Mouse (Mus musculus) liver, embryonic 15.5 days (tissue): ENCODE measurements at regions not wholly inside any gene's neighbourhood (a gene's known extent, or its start where the extent isn't known, plus 50 kb on each side); places are given as distances from the start of the nearest gene placed in this dataset.

ENCODE experiments used
- ATAC-seq: fragments of 200-750 bp; cut with Nextera tagmentation; 2 replicates; pipeline ENCODE4 v1.8.0; 2017; ENCODE audit warnings: moderate number of reproducible peaks, mild to moderate bottlenecking, moderate library complexity; ENCODE audit not compliant: insufficient read depth
- H3K27ac ChIP-seq: fragments of 300-500 bp; sonication (generic); replicated peaks from 2 replicates; pipeline ENCODE4 v1.5.1; 2015; ENCODE audit warnings: mild to moderate bottlenecking, inconsistent platforms
- H3K27me3 ChIP-seq: fragments of 300-500 bp; sonication (generic); 2 replicates; pipeline ENCODE4 v1.6.1; 2015; ENCODE audit warnings: mild to moderate bottlenecking, inconsistent platforms
- H3K36me3 ChIP-seq: fragments of 300-500 bp; sonication (generic); replicated peaks from 2 replicates; pipeline ENCODE4 v1.6.1; 2015; ENCODE audit warnings: moderate library complexity, mild to moderate bottlenecking, inconsistent platforms
- H3K4me1 ChIP-seq: fragments of 300-500 bp; sonication (generic); replicated peaks from 2 replicates; pipeline ENCODE4 v1.6.1; 2015; ENCODE audit warnings: inconsistent platforms
- H3K4me2 ChIP-seq: fragments of 300-500 bp; sonication (generic); 2 replicates; pipeline ENCODE4 v1.6.1; 2015; ENCODE audit warnings: moderate library complexity, mild to moderate bottlenecking, inconsistent platforms
- H3K4me3 ChIP-seq: fragments of 300-500 bp; sonication (generic); replicated peaks from 2 replicates; pipeline ENCODE4 v1.5.1; 2015; ENCODE audit warnings: mild to moderate bottlenecking, inconsistent platforms
- H3K9ac ChIP-seq: fragments of 300-500 bp; sonication (generic); 2 replicates; pipeline ENCODE4 v1.6.1; 2015; ENCODE audit warnings: moderate library complexity, mild to moderate bottlenecking, inconsistent platforms
- H3K9me3 ChIP-seq: fragments of 300-500 bp; sonication (generic); replicated peaks from 2 replicates; pipeline ENCODE4 v1.6.1; 2016; ENCODE audit warnings: inconsistent platforms
- WGBS: fragments of 180-500 bp; shearing (Covaris S2); methylation state at CpG from one replicate; pipeline ENCODE4 v1.1.7; 2015; ENCODE audit warnings: mixed read lengths; ENCODE audit not compliant: insufficient replicate concordance; 5-methylcytosine and 5-hydroxymethylcytosine counted together

DNA sequence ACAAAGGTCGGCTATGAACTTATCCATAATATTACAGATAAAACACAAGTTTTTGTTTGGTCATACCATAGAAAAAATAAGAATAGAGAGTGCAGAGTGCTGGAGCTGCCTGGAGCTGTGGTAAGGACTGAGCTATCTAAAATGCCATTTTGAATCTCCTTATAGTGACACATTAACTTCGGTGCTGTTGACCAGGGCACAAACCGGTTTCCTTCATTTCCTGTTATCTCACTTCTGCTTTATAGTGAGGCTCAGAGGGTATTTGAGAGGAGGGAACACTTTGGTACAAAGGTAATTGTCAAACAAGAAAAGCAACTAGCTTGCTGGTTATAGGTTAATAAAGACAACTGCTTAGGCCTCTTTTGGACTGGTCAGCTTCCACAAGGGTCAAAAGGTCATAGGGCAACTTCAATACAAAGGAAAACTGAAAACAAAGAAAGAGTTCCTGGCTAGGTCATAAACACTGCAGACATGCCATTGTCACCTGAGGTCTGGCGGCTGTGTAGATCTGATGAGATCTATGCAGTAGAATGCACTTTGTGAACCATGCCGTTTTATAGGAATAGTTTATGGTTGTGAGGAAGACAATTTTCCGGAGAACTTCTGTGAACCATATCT lies 132.2 kb upstream of the Bmp2 start:
- Histone ChIP-seq H3K4me2 (no peak overlapping the region), H3K27ac (no peak overlapping the region), H3K9ac (no peak overlapping the region), H3K4me1 (peaks cover under 1% of the 10 kb centered on the region; the same call in 1 of the 2 replicates), H3K4me3 (no peak overlapping the region), H3K36me3 (no peaks in the 10 kb centered on the region), H3K9me3 (no peaks in the 10 kb centered on the region), H3K27me3 (no peaks in the 10 kb centered on the region)
- 40% methylated on average over 6 of the region's 6 CpGs for WGBS
- peak; percentile 38; the same call in 1 of the 2 replicates for ATAC-seq

DNA sequence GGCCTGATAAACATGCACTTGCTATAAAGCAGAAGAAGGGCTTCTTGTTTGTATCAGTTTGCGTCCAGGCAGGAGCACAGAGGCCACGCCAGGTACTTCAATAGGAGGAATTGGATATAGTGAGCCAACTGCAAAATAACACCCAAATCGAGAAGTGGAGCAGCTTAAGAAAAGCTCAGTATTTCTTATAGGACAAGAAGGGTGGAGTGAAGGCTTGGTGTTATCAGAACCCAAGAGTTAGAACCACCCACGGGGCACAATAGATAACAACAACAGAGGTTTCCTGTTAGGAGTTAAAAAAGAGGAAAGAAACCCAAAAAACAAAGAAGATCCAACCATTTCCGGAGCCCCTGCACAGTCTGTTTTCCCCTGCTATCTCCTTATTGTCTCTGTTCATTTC lies 126.4 kb upstream of the Bmp2 start:
- H3K27ac ChIP-seq: no peak overlapping the region
- H3K4me1 ChIP-seq: peaks cover 55% of the 10 kb centered on the region
- ATAC-seq: no peak

GRCm38 (mm10) chr2:133427039-133427438 lies 124.9 kb upstream of the Bmp2 start:
- Histone ChIP-seq H3K9ac (no peak overlapping the region), H3K4me2 (no peak overlapping the region), H3K36me3 (no peaks in the 10 kb centered on the region), H3K4me1 (peaks cover 65% of the 10 kb centered on the region), H3K27ac (peak overlapping the region; percentile 4; the same call in 1 of the 2 replicates), H3K4me3 (no peak overlapping the region), H3K27me3 (no peaks in the 10 kb centered on the region), H3K9me3 (no peaks in the 10 kb centered on the region)
- WGBS: 17% methylated on average over 1 of the region's 1 CpGs
- ATAC-seq: no peak

More for the DNA sequence above, 126.4 kb upstream of the Bmp2 start:
- 16% methylated on average over 5 of the region's 5 CpGs for WGBS
- no peaks in the 10 kb centered on the region for H3K9me3 ChIP-seq
- no peak overlapping the region for H3K4me3 ChIP-seq
- no peak overlapping the region for H3K9ac ChIP-seq
- no peaks in the 10 kb centered on the region for H3K27me3 ChIP-seq
- no peaks in the 10 kb centered on the region for H3K36me3 ChIP-seq
- peak overlapping the region; percentile 16; the same call in 1 of the 2 replicates for H3K4me2 ChIP-seq

DNA sequence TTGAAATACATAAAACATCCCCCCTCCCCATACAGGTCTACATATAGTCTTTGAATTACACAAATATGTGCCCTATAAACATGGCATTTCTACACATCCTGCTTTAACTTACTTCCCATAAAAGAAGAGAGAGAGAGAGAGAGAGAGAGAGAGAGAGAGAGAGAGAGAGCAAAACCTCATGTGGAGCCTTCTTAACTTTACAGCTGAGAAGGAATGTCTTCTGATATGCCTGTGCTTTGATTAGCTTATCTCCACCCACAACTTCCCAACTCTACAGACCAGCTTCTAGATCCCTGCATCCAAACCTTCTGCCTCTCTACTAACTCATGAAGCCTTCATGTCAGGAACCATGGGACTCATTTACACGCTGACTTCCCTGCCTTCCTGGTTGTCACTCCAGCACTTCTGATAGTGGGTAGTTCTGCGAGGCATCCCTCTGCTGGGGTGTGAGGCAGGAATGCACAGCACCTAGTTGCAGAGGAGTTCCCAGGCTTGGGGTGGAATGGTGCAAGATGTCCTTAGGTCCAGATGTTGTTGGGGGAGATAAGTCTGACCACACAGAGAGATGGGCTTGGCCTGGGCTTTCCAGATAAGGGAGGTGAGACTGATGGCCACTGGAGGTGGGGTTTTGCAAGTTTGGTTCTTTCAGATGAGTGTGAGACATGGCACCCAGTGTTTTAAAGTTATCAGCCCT lies 122.4 kb upstream of the Bmp2 start:
- H3K27ac ChIP-seq: peak overlapping the region; percentile 72
- no peaks in the 10 kb centered on the region for H3K9me3 ChIP-seq
- peak; percentile 82 for ATAC-seq
- no peak overlapping the region for H3K9ac ChIP-seq
- WGBS: 12% methylated on average over 2 of the region's 2 CpGs
- peaks cover 76% of the 10 kb centered on the region for H3K4me1 ChIP-seq
- no peak overlapping the region for H3K4me3 ChIP-seq
- peak overlapping the region; percentile 38 for H3K4me2 ChIP-seq
- H3K27me3 ChIP-seq: no peaks in the 10 kb centered on the region
- no peaks in the 10 kb centered on the region for H3K36me3 ChIP-seq

DNA sequence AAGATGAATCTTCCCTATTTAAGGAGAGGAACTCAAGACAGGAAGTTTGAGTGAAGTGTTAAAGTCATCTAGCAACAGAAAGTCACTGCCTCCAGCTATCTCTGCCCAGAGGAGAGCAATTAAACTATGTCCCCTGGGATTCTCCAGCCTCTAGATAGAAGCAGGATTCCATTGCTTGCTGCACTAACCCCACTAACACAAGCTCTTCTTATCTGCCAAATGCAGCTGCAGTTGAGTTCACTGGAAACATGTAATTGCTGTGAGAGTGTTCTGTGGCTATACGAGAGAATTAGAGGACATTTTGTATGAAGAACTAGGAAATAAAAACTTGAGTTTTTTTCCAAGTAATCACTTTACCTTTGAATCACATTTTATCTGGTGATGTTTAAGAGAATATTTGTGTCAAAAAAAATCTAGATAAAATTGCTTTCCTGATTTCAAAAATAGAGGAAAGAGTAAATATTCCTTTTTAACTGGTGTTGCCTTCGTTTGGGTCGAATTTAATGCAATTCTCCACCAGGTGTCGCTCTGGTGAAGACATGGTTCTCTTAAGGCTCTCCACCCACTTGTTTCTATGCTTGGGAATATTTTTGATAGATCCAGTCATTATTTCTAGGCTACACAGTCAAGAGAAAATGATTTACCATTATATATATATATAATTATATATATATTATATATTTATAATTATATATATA lies 121.1 kb upstream of the Bmp2 start:
- no peak overlapping the region for H3K9ac ChIP-seq
- H3K36me3 ChIP-seq: no peaks in the 10 kb centered on the region
- H3K9me3 ChIP-seq: no peaks in the 10 kb centered on the region
- H3K27ac ChIP-seq: peak overlapping the region; percentile 72
- no peak overlapping the region for H3K4me3 ChIP-seq
- peak; percentile 45 for ATAC-seq
- H3K4me1 ChIP-seq: peaks cover 64% of the 10 kb centered on the region
- WGBS: 18% methylated on average over 4 of the region's 4 CpGs
- H3K27me3 ChIP-seq: no peaks in the 10 kb centered on the region
- H3K4me2 ChIP-seq: peak overlapping the region; percentile 19

- WGBS: 59% methylated on average over 10 of the region's 10 CpGs
- ATAC-seq: no peak
- no peaks in the 10 kb centered on the region for H3K9me3 ChIP-seq
Observed at GRCm38 (mm10) chr2:133432141-133432813, 119.7 kb upstream of the Bmp2 start.

DNA sequence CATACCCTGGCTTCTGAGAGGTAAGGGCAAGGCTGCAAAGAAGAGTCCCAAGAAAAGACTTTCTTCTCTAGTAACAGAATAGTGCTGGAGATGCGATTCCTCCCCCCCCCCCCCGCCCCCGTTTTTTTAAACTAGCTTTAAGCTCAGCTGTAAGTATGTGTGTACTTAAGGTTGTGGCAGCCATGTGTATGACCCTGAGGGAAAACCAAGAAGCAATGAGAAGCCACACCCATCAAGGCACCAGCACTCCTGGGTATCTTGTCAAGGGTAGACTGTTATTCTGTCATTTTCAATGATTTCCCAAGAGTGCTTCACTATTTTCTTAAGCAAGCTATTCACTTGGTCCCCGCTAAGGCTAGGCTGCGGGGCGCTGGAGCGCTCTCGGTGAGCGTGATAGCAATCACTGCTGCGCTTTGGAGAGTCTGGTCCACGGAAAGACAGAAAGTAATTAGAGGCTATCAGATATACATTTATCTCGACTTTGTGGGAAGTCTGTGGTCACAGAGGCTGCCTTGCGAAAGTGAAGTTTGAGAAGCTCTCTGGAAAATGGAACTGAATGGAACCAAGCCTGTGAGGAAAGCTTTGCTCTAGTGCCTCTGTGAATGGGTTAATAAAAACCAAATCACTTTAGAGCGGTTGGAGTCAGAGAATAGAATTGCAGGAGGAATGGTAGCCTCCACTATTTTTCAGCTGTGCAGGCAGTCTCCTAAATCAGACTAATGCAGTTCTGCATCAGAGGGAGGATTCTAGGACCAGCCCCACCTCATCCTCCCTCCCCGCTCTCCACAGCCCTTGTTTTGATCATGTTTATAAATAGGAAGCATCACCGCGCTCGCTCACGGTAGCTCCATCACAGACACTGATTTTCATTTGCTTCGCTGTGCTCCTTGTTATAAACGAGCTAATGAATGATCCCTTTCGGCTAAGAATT lies 114.8 kb upstream of the Bmp2 start:
- Histone ChIP-seq H3K4me2 (no peak overlapping the region), H3K9me3 (no peaks in the 10 kb centered on the region), H3K36me3 (no peaks in the 10 kb centered on the region), H3K4me1 (peaks cover 9% of the 10 kb centered on the region; the same call in 1 of the 2 replicates), H3K4me3 (no peak overlapping the region), H3K9ac (no peak overlapping the region), H3K27ac (no peak overlapping the region), H3K27me3 (no peaks in the 10 kb centered on the region; the same call in 1 of the 2 replicates)
- 49% methylated on average over 22 of the region's 22 CpGs for WGBS
- ATAC-seq: no peak

More at GRCm38 (mm10) chr2:133432141-133432813, 119.7 kb upstream of the Bmp2 start:
- H3K4me1 ChIP-seq: peaks cover 52% of the 10 kb centered on the region
- no peak overlapping the region for H3K4me3 ChIP-seq
- no peaks in the 10 kb centered on the region for H3K27me3 ChIP-seq
- H3K9ac ChIP-seq: no peak overlapping the region
- H3K36me3 ChIP-seq: no peaks in the 10 kb centered on the region
- no peak overlapping the region for H3K27ac ChIP-seq
- no peak overlapping the region for H3K4me2 ChIP-seq

- Histone ChIP-seq H3K9me3 (no peaks in the 10 kb centered on the region), H3K4me1 (0 out of 2 replicates have a peak, but pooled peaks cover under 1% of the 10 kb centered on the region), H3K36me3 (no peaks in the 10 kb centered on the region), H3K4me2 (no peak overlapping the region), H3K4me3 (no peak overlapping the region), H3K9ac (no peak overlapping the region), H3K27ac (no peak overlapping the region), H3K27me3 (no peaks in the 10 kb centered on the region; the same call in 1 of the 2 replicates)
- 41% methylated on average over 4 of the region's 4 CpGs for WGBS
- no peak for ATAC-seq
Observed at GRCm38 (mm10) chr2:133438018-133438417, 113.9 kb upstream of the Bmp2 start.

- Histone ChIP-seq H3K9me3 (no peaks in the 10 kb centered on the region), H3K27ac (no peak overlapping the region), H3K4me1 (no peaks in the 10 kb centered on the region), H3K9ac (no peak overlapping the region), H3K36me3 (no peaks in the 10 kb centered on the region), H3K27me3 (no peaks in the 10 kb centered on the region; the same call in 1 of the 2 replicates), H3K4me2 (no peak overlapping the region), H3K4me3 (no peak overlapping the region)
- WGBS: 64% methylated on average over 4 of the region's 4 CpGs
- ATAC-seq: no peak
Observed at GRCm38 (mm10) chr2:133443024-133443423, 108.9 kb upstream of the Bmp2 start.

DNA sequence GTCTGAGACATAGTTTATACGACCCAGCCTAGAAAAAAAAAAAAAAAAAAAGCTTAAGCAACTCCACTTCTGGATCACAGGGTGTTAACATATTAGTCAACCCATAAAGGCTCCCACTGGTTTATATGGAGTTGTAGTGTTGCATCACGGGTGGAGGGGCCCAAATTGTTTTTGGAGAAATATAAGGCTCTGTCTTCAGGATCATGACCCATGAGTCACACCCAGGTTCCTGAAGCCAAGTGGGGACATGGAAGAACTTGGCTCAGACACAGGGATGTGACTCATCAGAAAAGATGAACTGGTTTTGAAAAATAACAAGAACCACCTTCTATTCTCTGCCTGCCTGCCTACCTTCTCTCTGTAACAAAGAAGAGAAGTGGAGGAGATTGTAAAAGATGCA lies 108.5 kb upstream of the Bmp2 start:
- Histone ChIP-seq H3K4me1 (no peaks in the 10 kb centered on the region), H3K27me3 (no peaks in the 10 kb centered on the region; the same call in 1 of the 2 replicates), H3K9me3 (no peaks in the 10 kb centered on the region), H3K27ac (no peak overlapping the region), H3K4me2 (no peak overlapping the region), H3K4me3 (no peak overlapping the region), H3K9ac (no peak overlapping the region), H3K36me3 (no peaks in the 10 kb centered on the region)
- 51% methylated on average over 2 of the region's 2 CpGs for WGBS
- no peak for ATAC-seq
